21 mouse cellular contexts compared by ENCODE assay signal in genomic region chr1:187832851-187833250, GRCm38 (mm10).
A peak's percentile ranks its signal among the peaks of the same experiment; 100 is the strongest.
DNase-seq lines count a peak whose midpoint lies in the region; ATAC-seq and TF ChIP-seq lines count a peak whose summit lies in the region.
"Had no signal": no experiment of that assay in that cellular context is flagged by ENCODE, and none has a peak within 500 bp of the region (broad histone marks: within the 10 kb centered on the region; RNA-seq: fewer than 3 reads in every experiment).

No protein-coding gene starts in this region.

- no peaks in the 10 kb centered on the region for H3K79me2 ChIP-seq in liver, adult 2 months (ENCODE audit: control insufficient read depth, insufficient read depth, low read length)

- no peak overlapping the region for H3K4me2 ChIP-seq in liver, embryonic 12.5 days
- no peak overlapping the region for H3K4me2 ChIP-seq in kidney, embryonic 16.5 days (replicated peaks; ENCODE audit: low read depth, low read length)
- H3K4me2 ChIP-seq: forebrain, embryonic 13.5 days; heart, embryonic 15.5 days; hindbrain, embryonic 14.5 days; liver, embryonic 13.5 days had no signal

- intact Hi-C loops in left cerebral cortex, adult 2 months (cut with DNase I) = no loop called here
- intact Hi-C loops in left cerebral cortex, postnatal 4 days (cut with DNase I) = no loop called here

- no peak overlapping the region for H3K4me3 ChIP-seq in liver, adult 2 months (ENCODE audit: insufficient read depth, low read depth, low read length)
- no peak overlapping the region for H3K4me3 ChIP-seq in liver, embryonic 12.5 days
- H3K4me3 ChIP-seq in kidney, embryonic 16.5 days (ENCODE audit: low read length) = no peak overlapping the region
- H3K4me3 ChIP-seq in left cerebral cortex, adult 2 months = no peak overlapping the region
- H3K4me3 ChIP-seq: forebrain, embryonic 13.5 days; heart, embryonic 15.5 days; liver, embryonic 13.5 days had no signal

- no peak for TF ChIP-seq CTCF in liver, adult 2 months (IDR thresholded peaks at IDR 0.05; ENCODE audit: low read depth, low read length)
- no peak for TF ChIP-seq CTCF in left cerebral cortex, adult 2 months (IDR thresholded peaks at IDR 0.05)

- H3K27ac ChIP-seq in liver, adult 2 months (replicated peaks; ENCODE audit: insufficient read depth, low read depth, low read length) = no peak overlapping the region
- H3K27ac ChIP-seq in liver, embryonic 12.5 days = no peak overlapping the region
- peak overlapping the region; percentile 3; the same call in 1 of the 2 replicates for H3K27ac ChIP-seq in kidney, embryonic 16.5 days (ENCODE audit: low read length)
- H3K27ac ChIP-seq in left cerebral cortex, adult 2 months = no peak overlapping the region
- H3K27ac ChIP-seq: forebrain, embryonic 13.5 days; heart, embryonic 15.5 days; hindbrain, embryonic 14.5 days; liver, embryonic 13.5 days had no signal

- no peak for ATAC-seq in liver, embryonic 12.5 days
- peak; percentile 75; the same call in 1 of the 2 replicates for ATAC-seq in kidney, embryonic 16.5 days (ENCODE audit: low FRiP score, low TSS enrichment)
- no peak for ATAC-seq in megakaryocyte progenitor cell, adult 5-6 weeks (replicated peaks; ENCODE audit: poor library complexity)
- ATAC-seq: forebrain, embryonic 13.5 days; inflammation-experienced regulatory T-cells, adult 6 months; midbrain, embryonic 16.5 days had no signal

- no peaks in the 10 kb centered on the region for H3K4me1 ChIP-seq in liver, adult 2 months (ENCODE audit: control insufficient read depth, insufficient read depth, low read length)
- H3K4me1 ChIP-seq in liver, embryonic 12.5 days = no peaks in the 10 kb centered on the region
- H3K4me1 ChIP-seq in kidney, embryonic 16.5 days (ENCODE audit: insufficient read depth, low read length) = peaks cover 4% of the 10 kb centered on the region; the same call in 1 of the 2 replicates

- no peak for TF ChIP-seq POLR2A in liver, adult 2 months (IDR thresholded peaks at IDR 0.05; ENCODE audit: extremely low read depth, insufficient read depth, low read length)

- no peaks in the 10 kb centered on the region for H3K36me3 ChIP-seq in liver, adult 2 months (ENCODE audit: control insufficient read depth, insufficient read depth, low read length)
- H3K36me3 ChIP-seq in liver, embryonic 12.5 days = no peaks in the 10 kb centered on the region
- no peaks in the 10 kb centered on the region for H3K36me3 ChIP-seq in kidney, embryonic 16.5 days (ENCODE audit: insufficient read depth, low read length)
- H3K36me3 ChIP-seq: heart, embryonic 15.5 days; liver, embryonic 13.5 days had no signal

- H3K9ac ChIP-seq in liver, adult 2 months (ENCODE audit: low read depth, low read length) = no peak overlapping the region
- no peak overlapping the region for H3K9ac ChIP-seq in liver, embryonic 12.5 days
- no peak overlapping the region for H3K9ac ChIP-seq in kidney, embryonic 16.5 days (replicated peaks; ENCODE audit: low read length)
- H3K9ac ChIP-seq: forebrain, embryonic 13.5 days; heart, embryonic 15.5 days; hindbrain, embryonic 14.5 days; liver, embryonic 13.5 days had no signal

- 46% methylated on average over 3 of the region's 3 CpGs for WGBS in liver, adult 2 months
- WGBS in liver, embryonic 12.5 days (ENCODE audit: insufficient replicate concordance) = 38% methylated on average over 3 of the region's 3 CpGs
- WGBS in kidney, embryonic 16.5 days = 39% methylated on average over 3 of the region's 3 CpGs

- no peaks in the 10 kb centered on the region for H3K9me3 ChIP-seq in liver, embryonic 12.5 days (replicated peaks)
- H3K9me3 ChIP-seq in kidney, embryonic 16.5 days (ENCODE audit: low read length) = no peaks in the 10 kb centered on the region
- H3K9me3 ChIP-seq: heart, embryonic 15.5 days; liver, embryonic 13.5 days had no signal

- peak; percentile 26 for DNase-seq in liver, adult 2 months (ENCODE audit: extremely low read depth, low read depth, low spot score)
- DNase-seq in kidney, adult 18-20 months = peak; percentile 70
- peak; percentile 61 to 73 for DNase-seq in kidney, postnatal 4 days
- no peak for DNase-seq in left cerebral cortex, adult 2 months (ENCODE audit: extremely low spot score in 1 of 2, low spot score in 2 of 2)
- no peak for DNase-seq in left cerebral cortex, postnatal 4 days
- DNase-seq: adrenal gland, adult 2 months; cerebellum, adult 2 months; cerebellum, postnatal 36 days; heart, postnatal 4 days; liver, embryonic 13.5 days; lung, postnatal 4 days; thymus, adult 18-20 months; thymus, postnatal 36 days had no signal

- no peaks in the 10 kb centered on the region for H3K27me3 ChIP-seq in liver, adult 2 months (ENCODE audit: control insufficient read depth, insufficient read depth, low read length)
- no peaks in the 10 kb centered on the region for H3K27me3 ChIP-seq in liver, embryonic 12.5 days (replicated peaks)
- H3K27me3 ChIP-seq in kidney, embryonic 16.5 days (ENCODE audit: insufficient read depth, low read length) = no peaks in the 10 kb centered on the region
- H3K27me3 ChIP-seq: forebrain, embryonic 13.5 days; heart, embryonic 15.5 days; liver, embryonic 13.5 days had no signal

Comparison
In these comparisons a context has a peak if more than half of its experiments do, and no peak if none do; other contexts are left out.
1. DNase-seq: peak in liver, adult 2 months (single experiment), kidney, adult 18-20 months (single experiment) and kidney, postnatal 4 days (2 of 2); none in left cerebral cortex, adult 2 months (0 of 2) and left cerebral cortex, postnatal 4 days (single experiment).